Mouse (Mus musculus): ENCODE measurements at regions not wholly inside any gene's neighbourhood (a gene's known extent, or its start where the extent isn't known, plus 50 kb on each side); places are given as distances from the start of the nearest gene placed in this dataset.
"Not testable (repeated sequence)": the region's sequence is repeated elsewhere in the genome, so short reads cannot be mapped to it uniquely, and the experiment has no call there.

DNA sequence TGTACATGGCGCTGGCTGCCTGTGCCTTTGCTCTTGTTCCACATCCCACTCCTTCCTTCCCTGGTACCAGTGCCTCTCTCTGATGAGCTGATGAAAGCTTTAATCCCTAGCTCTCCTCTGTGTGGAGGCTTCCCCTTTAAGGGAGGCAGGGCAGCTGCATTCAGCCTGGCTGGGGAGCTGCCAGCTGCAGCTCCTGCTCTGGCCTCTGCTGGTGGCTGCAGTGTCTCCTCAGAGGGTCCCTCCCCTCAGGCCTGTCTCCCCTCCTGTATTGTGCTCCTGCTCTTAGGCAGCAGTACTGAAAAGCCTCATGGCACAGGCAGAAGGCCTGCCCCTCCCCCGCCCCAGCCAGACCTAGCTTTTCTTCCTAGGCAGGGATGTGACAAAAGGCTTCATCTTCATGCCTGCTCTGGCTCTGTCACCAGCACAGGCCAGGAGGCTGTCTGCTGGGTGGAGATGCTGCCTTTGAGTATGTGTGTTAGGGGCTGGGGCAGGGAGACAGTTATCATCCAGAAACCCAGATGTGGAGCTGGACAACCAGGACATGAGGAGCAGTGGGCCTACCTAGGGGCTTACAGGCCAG is 97.7 kb upstream of the Zcchc13 start:
- not testable (repeated sequence) for DNase-seq (ENCODE audit: low read depth, low spot score); H3K36me3 ChIP-seq (ENCODE audit: control insufficient read depth, insufficient read depth, low read length, poor library complexity, severe bottlenecking); H3K27me3 ChIP-seq (ENCODE audit: control insufficient read depth, insufficient read depth, low read length, poor library complexity, severe bottlenecking)

GRCm38 (mm10) chrX:103533306-103533705 is 97.1 kb upstream of the Zcchc13 start:
- DNase-seq (ENCODE audit: low read depth, low spot score) = no peak
- Histone ChIP-seq H3K36me3 (ENCODE audit: control insufficient read depth, insufficient read depth, low read length, poor library complexity, severe bottlenecking) (no peaks in the 10 kb centered on the region), H3K27me3 (ENCODE audit: control insufficient read depth, insufficient read depth, low read length, poor library complexity, severe bottlenecking) (no peaks in the 10 kb centered on the region)

- no peak for DNase-seq (ENCODE audit: low read depth, low spot score)
- H3K36me3 ChIP-seq (ENCODE audit: control insufficient read depth, insufficient read depth, low read length, poor library complexity, severe bottlenecking) = no peaks in the 10 kb centered on the region
- H3K27me3 ChIP-seq (ENCODE audit: control insufficient read depth, insufficient read depth, low read length, poor library complexity, severe bottlenecking) = no peaks in the 10 kb centered on the region
Observed at GRCm38 (mm10) chrX:103533831-103534230, 96.6 kb upstream of the Zcchc13 start.

GRCm38 (mm10) chrX:103546490-103547202 is 83.7 kb upstream of the Zcchc13 start:
- H3K27me3 ChIP-seq (ENCODE audit: control insufficient read depth, insufficient read depth, low read length, poor library complexity, severe bottlenecking) = no peaks in the 10 kb centered on the region
- DNase-seq (ENCODE audit: low read depth, low spot score) = no peak
- no peaks in the 10 kb centered on the region for H3K36me3 ChIP-seq (ENCODE audit: control insufficient read depth, insufficient read depth, low read length, poor library complexity, severe bottlenecking)

DNA sequence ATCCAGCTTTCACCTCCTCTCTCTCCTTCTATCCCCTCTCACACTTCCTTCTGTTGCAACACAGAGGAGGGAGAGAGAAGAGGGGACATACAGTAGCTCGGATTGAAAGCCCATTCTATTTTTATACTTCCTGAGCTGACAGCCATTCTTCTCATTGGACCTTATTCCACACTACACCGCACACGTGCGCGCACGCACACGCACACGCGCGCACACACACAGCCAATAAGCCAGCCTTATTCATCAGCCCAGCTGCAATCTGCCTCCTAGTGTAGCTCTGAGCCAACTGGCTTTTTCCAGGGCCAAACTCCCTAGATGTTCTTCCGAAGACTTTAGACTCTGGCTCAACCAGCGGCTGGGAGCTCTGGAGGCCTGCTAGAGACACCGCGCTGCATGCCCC is 79.1 kb upstream of the Zcchc13 start:
- DNase-seq (ENCODE audit: low read depth, low spot score) = no peak
- Histone ChIP-seq H3K36me3 (ENCODE audit: control insufficient read depth, insufficient read depth, low read length, poor library complexity, severe bottlenecking) (no peaks in the 10 kb centered on the region; the same call in 1 of the 2 replicates), H3K27me3 (ENCODE audit: control insufficient read depth, insufficient read depth, low read length, poor library complexity, severe bottlenecking) (no peaks in the 10 kb centered on the region)

DNA sequence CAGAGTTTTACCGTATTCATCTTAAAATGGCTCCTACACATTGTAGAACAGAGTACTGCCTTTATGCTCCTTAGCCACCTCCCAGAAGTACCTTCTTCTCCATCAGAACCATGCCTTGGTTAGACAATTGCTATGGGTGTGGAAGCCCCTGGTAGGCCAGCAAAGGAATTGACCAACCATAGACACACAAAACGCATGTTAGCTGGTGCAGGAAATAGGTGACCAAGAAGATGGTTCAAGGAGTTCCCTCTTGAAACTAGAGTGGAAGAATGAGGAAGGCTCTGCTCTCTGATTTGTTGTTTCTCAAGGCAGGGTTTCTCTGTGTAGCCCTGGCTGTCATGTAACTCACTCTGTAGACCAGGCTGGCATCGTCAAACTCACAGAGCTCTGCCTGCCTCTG is 77.2 kb upstream of the Zcchc13 start:
- DNase-seq (ENCODE audit: low read depth, low spot score) = peak; percentile 6
- Histone ChIP-seq H3K27me3 (ENCODE audit: control insufficient read depth, insufficient read depth, low read length, poor library complexity, severe bottlenecking) (no peaks in the 10 kb centered on the region), H3K36me3 (ENCODE audit: control insufficient read depth, insufficient read depth, low read length, poor library complexity, severe bottlenecking) (no peaks in the 10 kb centered on the region; the same call in 1 of the 2 replicates)

DNA sequence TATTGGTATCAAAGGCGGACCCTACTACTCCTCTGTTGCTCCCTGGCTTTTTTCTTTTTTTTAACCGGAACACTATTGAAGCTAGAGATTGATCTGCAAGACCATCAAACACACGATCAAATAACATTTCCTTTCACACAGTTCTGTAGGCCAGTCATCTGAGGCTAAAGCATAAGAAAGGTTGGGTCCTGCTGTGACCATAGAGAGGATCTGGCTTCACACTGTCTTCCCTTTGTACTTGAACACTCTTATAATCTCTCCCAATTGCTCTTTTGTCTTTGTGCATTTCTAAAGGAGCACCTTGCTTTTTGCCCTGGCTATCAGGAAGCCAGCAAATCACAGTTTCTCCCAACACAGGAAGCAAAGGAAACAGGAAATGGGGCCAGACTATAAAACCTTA is 76.8 kb upstream of the Zcchc13 start:
- DNase-seq (ENCODE audit: low read depth, low spot score) = no peak
- no peaks in the 10 kb centered on the region; the same call in 1 of the 2 replicates for H3K36me3 ChIP-seq (ENCODE audit: control insufficient read depth, insufficient read depth, low read length, poor library complexity, severe bottlenecking)
- H3K27me3 ChIP-seq (ENCODE audit: control insufficient read depth, insufficient read depth, low read length, poor library complexity, severe bottlenecking) = no peaks in the 10 kb centered on the region

DNA sequence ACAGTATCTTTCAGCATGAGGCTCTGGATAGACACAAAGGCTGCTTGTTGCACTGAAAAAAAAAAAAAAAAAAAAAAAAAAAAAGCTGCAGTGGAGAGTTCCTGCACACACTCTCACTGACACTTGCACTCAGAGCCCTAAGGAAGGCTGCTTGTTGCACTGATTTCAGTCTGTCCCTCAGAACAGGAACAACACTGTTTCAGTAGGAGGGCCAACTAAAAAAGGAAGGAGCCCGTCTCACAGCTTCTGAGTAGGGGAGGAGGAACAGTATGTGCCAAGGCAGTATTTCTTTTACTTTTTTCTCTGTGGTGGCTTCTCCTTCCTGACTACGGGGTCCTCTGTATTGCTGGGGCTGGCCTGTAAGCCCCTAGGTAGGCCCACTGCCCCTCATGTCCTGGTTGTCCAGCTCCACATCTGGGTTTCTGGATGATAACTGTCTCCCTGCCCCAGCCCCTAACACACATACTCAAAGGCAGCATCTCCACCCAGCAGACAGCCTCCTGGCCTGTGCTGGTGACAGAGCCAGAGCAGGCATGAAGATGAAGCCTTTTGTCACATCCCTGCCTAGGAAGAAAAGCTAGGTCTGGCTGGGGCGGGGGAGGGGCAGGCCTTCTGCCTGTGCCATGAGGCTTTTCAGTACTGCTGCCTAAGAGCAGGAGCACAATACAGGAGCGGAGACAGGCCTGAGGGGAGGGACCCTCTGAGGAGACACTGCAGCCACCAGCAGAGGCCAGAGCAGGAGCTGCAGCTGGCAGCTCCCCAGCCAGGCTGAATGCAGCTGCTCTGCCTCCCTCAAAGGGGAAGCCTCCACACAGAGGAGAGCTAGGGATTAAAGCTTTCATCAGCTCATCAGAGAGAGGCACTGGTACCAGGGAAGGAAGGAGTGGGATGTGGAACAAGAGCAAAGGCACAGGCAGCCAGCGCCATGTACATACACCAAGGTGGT is 75.1 kb upstream of the Zcchc13 start:
- H3K27me3 ChIP-seq (ENCODE audit: control insufficient read depth, insufficient read depth, low read length, poor library complexity, severe bottlenecking); H3K36me3 ChIP-seq (ENCODE audit: control insufficient read depth, insufficient read depth, low read length, poor library complexity, severe bottlenecking): not testable (repeated sequence)
- peak; percentile 36 for DNase-seq (ENCODE audit: low read depth, low spot score)

DNA sequence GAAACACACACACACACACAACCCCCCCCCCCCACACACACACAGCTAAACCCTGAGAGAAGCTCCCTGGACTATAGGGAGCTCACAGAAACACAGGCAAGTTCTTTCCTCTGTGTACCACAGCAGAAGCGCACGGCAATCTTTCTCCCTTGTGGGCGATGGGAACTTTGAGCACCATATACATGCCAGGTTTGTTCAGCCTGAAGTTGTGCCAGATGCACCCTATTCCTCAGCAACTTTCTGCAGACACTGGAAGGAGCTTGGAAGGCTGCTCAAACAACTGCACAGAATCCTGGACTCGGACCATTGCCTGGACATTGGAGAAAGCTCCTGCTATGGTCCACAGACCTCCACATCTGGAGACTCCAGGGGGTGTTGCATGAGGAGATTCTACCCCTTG is 74.3 kb upstream of the Zcchc13 start:
- Histone ChIP-seq H3K36me3 (ENCODE audit: control insufficient read depth, insufficient read depth, low read length, poor library complexity, severe bottlenecking) (peaks cover 2% of the 10 kb centered on the region; the same call in 1 of the 2 replicates), H3K27me3 (ENCODE audit: control insufficient read depth, insufficient read depth, low read length, poor library complexity, severe bottlenecking) (no peaks in the 10 kb centered on the region)
- DNase-seq (ENCODE audit: low read depth, low spot score) = no peak

GRCm38 (mm10) chrX:103556681-103557490 is 73.5 kb upstream of the Zcchc13 start:
- Histone ChIP-seq H3K27me3 (ENCODE audit: control insufficient read depth, insufficient read depth, low read length, poor library complexity, severe bottlenecking) (no peaks in the 10 kb centered on the region), H3K36me3 (ENCODE audit: control insufficient read depth, insufficient read depth, low read length, poor library complexity, severe bottlenecking) (peaks cover 2% of the 10 kb centered on the region; the same call in 1 of the 2 replicates)
- no peak for DNase-seq (ENCODE audit: low read depth, low spot score)

GRCm38 (mm10) chrX:103557496-103557895 is 72.9 kb upstream of the Zcchc13 start:
- peaks cover 2% of the 10 kb centered on the region; the same call in 1 of the 2 replicates for H3K36me3 ChIP-seq (ENCODE audit: control insufficient read depth, insufficient read depth, low read length, poor library complexity, severe bottlenecking)
- H3K27me3 ChIP-seq (ENCODE audit: control insufficient read depth, insufficient read depth, low read length, poor library complexity, severe bottlenecking) = no peaks in the 10 kb centered on the region
- no peak for DNase-seq (ENCODE audit: low read depth, low spot score)

- DNase-seq (ENCODE audit: low read depth, low spot score) = no peak
- H3K27me3 ChIP-seq (ENCODE audit: control insufficient read depth, insufficient read depth, low read length, poor library complexity, severe bottlenecking) = no peaks in the 10 kb centered on the region
- peaks cover 2% of the 10 kb centered on the region; the same call in 1 of the 2 replicates for H3K36me3 ChIP-seq (ENCODE audit: control insufficient read depth, insufficient read depth, low read length, poor library complexity, severe bottlenecking)
Observed at GRCm38 (mm10) chrX:103563531-103564246, 66.7 kb upstream of the Zcchc13 start.

- H3K27me3 ChIP-seq (ENCODE audit: control insufficient read depth, insufficient read depth, low read length, poor library complexity, severe bottlenecking) = no peaks in the 10 kb centered on the region
- no peaks in the 10 kb centered on the region for H3K36me3 ChIP-seq (ENCODE audit: control insufficient read depth, insufficient read depth, low read length, poor library complexity, severe bottlenecking)
- DNase-seq (ENCODE audit: low read depth, low spot score) = no peak
Observed at GRCm38 (mm10) chrX:103573344-103573743, 57.0 kb upstream of the Zcchc13 start.

DNA sequence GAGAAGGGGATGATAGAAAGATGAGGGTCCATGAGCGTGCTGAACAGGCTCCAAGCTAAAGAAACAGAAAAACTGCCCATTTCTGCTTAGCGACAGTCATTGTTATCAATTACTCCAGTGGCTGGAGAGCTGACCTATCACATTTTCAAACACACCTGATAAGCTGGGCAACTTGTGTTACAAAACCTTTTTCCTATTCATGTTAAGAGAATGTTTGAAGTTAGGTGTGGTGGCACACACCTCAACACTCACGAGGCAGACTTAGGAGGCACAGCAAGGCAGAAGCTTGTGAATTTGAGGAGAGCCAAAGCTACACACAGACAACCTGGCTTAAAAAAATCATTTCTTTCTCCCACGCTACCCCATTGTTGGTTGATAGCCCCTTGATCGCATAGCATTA is 50.9 kb upstream of the Zcchc13 start:
- no peak for DNase-seq (ENCODE audit: low read depth, low spot score)
- Histone ChIP-seq H3K27me3 (ENCODE audit: control insufficient read depth, insufficient read depth, low read length, poor library complexity, severe bottlenecking) (no peaks in the 10 kb centered on the region), H3K36me3 (ENCODE audit: control insufficient read depth, insufficient read depth, low read length, poor library complexity, severe bottlenecking) (no peaks in the 10 kb centered on the region; the same call in 1 of the 2 replicates)
